Mouse (Mus musculus) subcutaneous adipose tissue, adult 2 months (tissue): ENCODE data around the gene Cd209g. TPM values are rescaled to one million over a fixed set of nuclear protein-coding genes. Genes with fewer than 3 reads are reported as not detected.

Experiments
- polyA plus RNA-seq: library from polyadenylated mRNA; depleted of rRNA; stranded (reverse); fragments of >200 nt; gene quantifications from 2 replicates; pipeline ENCODE4 v1.2.3, GENCODE M21; 2012; ENCODE audit warnings: low replicate concordance; rRNA removed

The Cd209g gene
- polyA plus RNA-seq = 29.4 and 31.4 TPM in 2 replicates

DNA sequence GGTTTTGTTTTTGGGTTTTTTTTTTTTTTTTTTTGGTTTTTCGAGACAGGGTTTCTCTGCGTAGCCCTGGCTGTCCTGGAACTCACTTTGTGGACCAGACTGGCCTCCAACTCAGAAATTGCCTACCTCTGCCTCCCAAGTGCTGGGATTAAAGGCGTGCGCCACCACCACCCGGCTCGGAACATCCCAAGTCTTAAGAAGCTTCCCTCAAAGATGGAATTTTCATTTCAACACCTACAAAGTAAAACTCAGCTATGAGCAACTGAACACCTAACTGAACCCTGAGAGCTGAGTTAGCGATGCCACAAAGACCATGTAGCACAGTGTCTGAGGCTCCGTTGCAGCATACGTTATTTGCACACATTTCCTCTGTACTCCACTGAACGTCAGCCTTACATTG lies at the start of gene Cd209g:
Gene Cd209g, plus strand, starts transcription at position 301 of the 400 bp plus-strand sequence.

DNA sequence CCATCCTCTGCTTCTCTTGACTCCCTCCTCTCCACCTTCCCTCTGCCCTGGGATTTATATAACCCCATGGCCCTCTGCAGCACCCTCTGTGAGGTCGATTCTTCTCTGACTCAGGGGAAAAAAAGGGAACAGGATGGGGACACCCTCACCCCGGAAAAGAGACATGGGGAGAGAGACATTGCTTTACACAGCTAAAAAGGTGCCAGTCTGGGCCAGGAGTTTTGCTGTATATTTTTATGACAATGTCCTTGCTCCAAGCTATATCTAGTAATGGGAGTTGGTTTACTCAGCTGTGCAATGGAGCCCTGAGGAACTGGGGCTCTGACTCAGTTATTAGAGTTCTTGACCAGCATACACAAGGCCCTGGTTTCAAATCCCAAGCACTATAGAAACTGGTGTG lies 28.2 kb upstream of the Cd209g start, which contains the start of gene Cd209f:
Gene Cd209f, minus strand, starts transcription at position 101 of the 400 bp plus-strand sequence.

DNA sequence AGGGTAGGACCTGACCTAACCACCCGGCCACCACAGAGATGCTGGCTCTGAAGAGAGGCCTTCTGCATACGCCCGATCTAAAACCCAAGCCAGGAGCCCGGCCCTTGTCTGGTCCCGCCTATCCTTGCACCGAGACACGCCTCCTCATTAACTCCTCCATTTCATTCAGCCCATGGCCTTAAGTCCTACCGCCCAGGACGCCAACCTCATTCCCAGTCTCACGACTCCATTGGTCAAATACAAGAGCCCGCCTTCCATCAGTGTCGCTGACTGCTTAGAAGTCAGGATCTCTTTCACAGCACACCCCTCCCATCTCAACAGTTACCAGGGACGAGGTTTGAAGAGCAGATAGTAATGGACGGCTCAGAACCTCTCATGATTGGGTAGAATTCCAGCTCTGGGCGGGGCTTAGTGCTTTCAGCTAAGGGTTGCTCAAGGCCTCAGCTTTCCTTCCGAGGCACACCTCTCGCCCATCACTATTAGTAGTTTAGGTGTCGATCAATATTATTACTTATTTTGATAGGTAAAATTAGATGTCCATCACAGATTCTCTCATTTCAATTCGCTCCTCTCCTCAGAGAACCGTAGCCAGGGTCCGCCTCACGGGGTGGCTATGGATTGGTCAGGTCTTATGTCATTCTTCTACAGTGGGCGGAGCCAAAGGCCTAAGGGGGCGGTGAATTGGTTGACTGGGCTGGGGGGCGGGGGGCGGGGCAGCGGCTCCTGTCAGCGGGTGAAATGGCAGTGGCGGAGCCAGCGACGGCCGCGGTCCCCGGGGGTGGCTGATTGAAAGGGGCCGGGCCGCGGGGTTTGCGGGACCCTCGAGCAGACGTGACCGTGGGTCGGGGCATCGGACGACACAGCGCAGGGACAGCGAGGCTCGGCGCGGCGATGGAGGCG lies 32.2 kb downstream of the Cd209g start, which contains the start of gene Evi5l:
Gene Evi5l, plus strand, starts transcription at position 716 of the 900 bp plus-strand sequence.

Other genes with a start within 250 kb of the Cd209g start
- gene Cd209b, start 207.3 kb upstream of the Cd209g start, polyA plus RNA-seq = 5.8 and 8.3 TPM in 2 replicates
- gene Cd209c, start 179.4 kb upstream of the Cd209g start, polyA plus RNA-seq = 2.9 and 3.3 TPM in 2 replicates
- 40.2 and 44.0 TPM in 2 replicates for gene Cd209f, start 28.3 kb upstream of the Cd209g start, polyA plus RNA-seq
- 36.9 and 46.0 TPM in 2 replicates for gene Evi5l, start 32.5 kb downstream of the Cd209g start, polyA plus RNA-seq
- 0.10 and 0.60 TPM in 2 replicates for gene Prr36, start 83.4 kb downstream of the Cd209g start, polyA plus RNA-seq
- 0.06 and 3.7 TPM in 2 replicates for gene Lrrc8e, start 92.7 kb downstream of the Cd209g start, polyA plus RNA-seq
- 36.9 and 52.9 TPM in 2 replicates for gene Map2k7, start 104.6 kb downstream of the Cd209g start, polyA plus RNA-seq
- 2.6 and 4.2 TPM in 2 replicates for gene Gm49320, start 104.8 kb downstream of the Cd209g start, polyA plus RNA-seq
- gene Tgfbr3l, start 114.1 kb downstream of the Cd209g start, polyA plus RNA-seq = 19.0 and 49.3 TPM in 2 replicates
- gene Snapc2, start 119.0 kb downstream of the Cd209g start, polyA plus RNA-seq = 36.6 and 80.9 TPM in 2 replicates
- gene Ctxn1, start 125.2 kb downstream of the Cd209g start, polyA plus RNA-seq = 11.7 and 195 TPM in 2 replicates
- gene Timm44, start 141.8 kb downstream of the Cd209g start, polyA plus RNA-seq = 92.2 and 103 TPM in 2 replicates
- 4.7 and 5.5 TPM in 2 replicates for gene Ccl25, start 191.1 kb downstream of the Cd209g start, polyA plus RNA-seq
- gene Elavl1, start 191.3 kb downstream of the Cd209g start, polyA plus RNA-seq = 44.7 and 52.6 TPM in 2 replicates